Mouse (Mus musculus) layer of hippocampus, adult 9-11 months (tissue): ENCODE data around the gene Gdpgp1.

Experiments used
- DNase-seq: peaks from one replicate; pipeline ENCODE4 v3.0.0; 2022

Gdpgp1 gene

GRCm38 (mm10) chr7:80281646-80282045, 49.0 kb downstream of the Gdpgp1 start:
- DNase-seq: no peak

GRCm38 (mm10) chr7:80283226-80283918, 50.7 kb downstream of the Gdpgp1 start:
- no peak for DNase-seq

- no peak for DNase-seq
Measured at GRCm38 (mm10) chr7:80284391-80284790, 51.7 kb downstream of the Gdpgp1 start.

- no peak for DNase-seq
Measured at GRCm38 (mm10) chr7:80285725-80286124, 53.1 kb downstream of the Gdpgp1 start.

GRCm38 (mm10) chr7:80287736-80288135, 55.1 kb downstream of the Gdpgp1 start:
- DNase-seq: no peak
